Mouse (Mus musculus) liver, adult 2 months (tissue): Measurements from ENCODE around the gene Zzef1. TPM values are rescaled to one million over a fixed set of nuclear protein-coding genes. Genes with fewer than 3 reads are reported as not detected.

Source experiments
- DNase-seq: peaks from one replicate; pipeline ENCODE4 v3.0.0-alpha.2; 2011; ENCODE audit warnings: low read depth, low spot score; ENCODE audit errors: extremely low read depth
- H3K27ac ChIP-seq: fragments of 200-500 bp; replicated peaks from 2 replicates; pipeline ENCODE4 v1.5.1; 2012; ENCODE audit warnings: low read depth, mild to moderate bottlenecking, control low read depth, inconsistent platforms, low read length; ENCODE audit not compliant: insufficient read depth
- H3K27me3 ChIP-seq: fragments of 200-500 bp; 2 replicates; pipeline ENCODE4 v1.6.1; 2012; ENCODE audit warnings: mild to moderate bottlenecking, moderate library complexity, low read length, inconsistent platforms; ENCODE audit not compliant: control insufficient read depth, insufficient read depth
- H3K36me3 ChIP-seq: fragments of 200-500 bp; 2 replicates; pipeline ENCODE4 v1.6.1; 2012; ENCODE audit warnings: low read length, inconsistent platforms; ENCODE audit not compliant: control insufficient read depth, insufficient read depth
- H3K4me1 ChIP-seq: fragments of 200-500 bp; 2 replicates; pipeline ENCODE4 v1.6.1; 2011; ENCODE audit warnings: low read length; ENCODE audit not compliant: control insufficient read depth, insufficient read depth
- H3K4me3 ChIP-seq: fragments of 200-500 bp; 2 replicates; pipeline ENCODE4 v1.5.1; 2011; ENCODE audit warnings: low read depth, mild to moderate bottlenecking, control low read depth, low read length, moderate library complexity; ENCODE audit not compliant: insufficient read depth
- H3K79me2 ChIP-seq: fragments of 200-500 bp; 2 replicates; pipeline ENCODE4 v1.6.1; 2012; ENCODE audit warnings: inconsistent platforms, mild to moderate bottlenecking, low read length, moderate library complexity; ENCODE audit not compliant: control insufficient read depth, insufficient read depth
- H3K9ac ChIP-seq: fragments of 200-500 bp; 2 replicates; pipeline ENCODE4 v1.6.1; 2012; ENCODE audit warnings: low read depth, mild to moderate bottlenecking, control low read depth, inconsistent platforms, low read length
- CTCF ChIP-seq: fragments of 200-500 bp; IDR thresholded peaks from 2 replicates; pipeline ENCODE4 v1.5.1; 2011; ENCODE audit warnings: low read depth, low read length, control low read depth
- POLR2A ChIP-seq: fragments of 200-500 bp; IDR thresholded peaks from 2 replicates; pipeline ENCODE4 v1.6.1; 2011; ENCODE audit warnings: low read length, control low read depth; ENCODE audit not compliant: insufficient read depth; ENCODE audit errors: extremely low read depth
- WGBS: fragments of 180-500 bp; shearing (Covaris S2); methylation state at CpG from one replicate; pipeline ENCODE4 v1.1.7; 2018; 5-methylcytosine and 5-hydroxymethylcytosine counted together
- polyA plus RNA-seq: library from polyadenylated mRNA; depleted of rRNA; stranded (reverse); fragments of >200 nt; gene quantifications from 2 replicates; pipeline ENCODE4 v1.2.3, GENCODE M21; 2012; rRNA removed
- total RNA-seq: library from RNA; depleted of rRNA; stranded (reverse); fragments of >200 nt; gene quantifications from 2 replicates; pipeline ENCODE4 v1.2.3, GENCODE M21; 2014; rRNA removed

Gene Zzef1
- total and polyA plus RNA-seq, 2 experiments: 13.6 to 14.1 TPM

DNA sequence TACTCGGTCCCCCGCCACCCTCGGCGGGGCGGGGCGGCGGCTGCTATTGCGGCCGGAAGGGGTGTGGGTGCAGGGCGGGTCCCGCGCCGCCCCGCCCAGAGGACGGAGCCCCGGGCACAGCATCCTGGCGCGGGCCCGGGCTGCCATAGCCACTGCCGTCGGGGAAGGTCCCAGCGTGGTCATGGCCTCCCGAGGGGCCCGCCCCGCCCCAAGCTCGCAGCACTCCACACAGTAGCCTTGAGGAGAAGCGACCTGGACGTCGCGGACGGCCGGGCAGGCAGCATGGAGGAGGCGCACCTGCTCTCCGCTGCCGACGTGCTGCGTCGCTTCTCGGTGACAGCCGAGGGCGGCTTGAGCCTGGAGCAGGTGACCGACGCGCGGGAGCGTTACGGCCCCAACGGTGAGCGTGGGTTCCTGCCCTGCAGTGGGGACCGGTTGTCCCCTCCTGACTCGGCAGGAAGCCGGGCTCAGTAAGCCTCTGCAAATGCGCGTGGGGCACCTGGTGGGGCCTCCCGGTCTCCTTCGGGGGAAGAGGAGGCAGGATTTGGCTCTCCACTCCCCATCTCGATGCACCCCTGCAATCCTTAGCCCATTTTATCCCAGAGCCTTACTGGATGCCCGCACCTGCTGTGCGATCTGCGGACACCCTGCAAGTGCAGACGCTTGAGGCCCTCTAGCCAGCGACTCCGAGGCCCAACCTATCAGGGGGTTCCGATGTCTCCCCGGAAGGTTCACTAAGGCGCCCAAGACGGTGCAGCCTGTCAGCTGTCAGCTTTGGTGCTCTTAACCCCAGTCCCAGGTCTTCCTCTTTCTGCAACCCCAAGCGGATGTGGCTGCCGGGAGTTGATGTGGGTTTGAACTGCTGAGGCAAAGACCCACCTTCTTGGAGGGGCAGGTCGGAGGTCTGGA, 165.3 kb downstream of the Zzef1 start, which contains the start of gene Atp2a3:
Gene Atp2a3 (plus strand): TSS at position 98 of the 909 bp plus-strand sequence.
- no peak for TF ChIP-seq CTCF
- Histone ChIP-seq H3K9ac (peak within 1 kb of the TSS; percentile 44), H3K4me1 (no peaks in the 10 kb centered on the region), H3K27me3 (peaks cover 11% of the 10 kb centered on the region), H3K4me3 (peak within 1 kb of the TSS; percentile 58), H3K27ac (no peak within 1 kb of the TSS), H3K36me3 (no peaks in the 10 kb centered on the region), H3K79me2 (no peaks in the 10 kb centered on the region)
- no peak for DNase-seq
- WGBS: 6% methylated on average over 70 of the region's 70 CpGs

GRCm38 (mm10) chr11:72962378-72962777, 166.4 kb downstream of the Zzef1 start:
- DNase-seq: no peak
- 85% methylated on average over 2 of the region's 2 CpGs for WGBS
- Histone ChIP-seq H3K79me2 (no peaks in the 10 kb centered on the region), H3K4me1 (no peaks in the 10 kb centered on the region), H3K9ac (no peak overlapping the region), H3K4me3 (no peak overlapping the region), H3K36me3 (no peaks in the 10 kb centered on the region), H3K27me3 (peaks cover 11% of the 10 kb centered on the region), H3K27ac (no peak overlapping the region)
- no peak for TF ChIP-seq CTCF
- TF ChIP-seq POLR2A: no peak

GRCm38 (mm10) chr11:72963058-72963788, 167.2 kb downstream of the Zzef1 start:
- no peaks in the 10 kb centered on the region for H3K36me3 ChIP-seq
- no peak for TF ChIP-seq POLR2A
- no peak for TF ChIP-seq CTCF
- peaks cover 11% of the 10 kb centered on the region for H3K27me3 ChIP-seq
- no peak overlapping the region for H3K9ac ChIP-seq
- no peak for DNase-seq
- no peak overlapping the region for H3K27ac ChIP-seq
- H3K79me2 ChIP-seq: no peaks in the 10 kb centered on the region
- WGBS: 73% methylated on average over 7 of the region's 7 CpGs
- no peaks in the 10 kb centered on the region for H3K4me1 ChIP-seq
- H3K4me3 ChIP-seq: no peak overlapping the region

DNA sequence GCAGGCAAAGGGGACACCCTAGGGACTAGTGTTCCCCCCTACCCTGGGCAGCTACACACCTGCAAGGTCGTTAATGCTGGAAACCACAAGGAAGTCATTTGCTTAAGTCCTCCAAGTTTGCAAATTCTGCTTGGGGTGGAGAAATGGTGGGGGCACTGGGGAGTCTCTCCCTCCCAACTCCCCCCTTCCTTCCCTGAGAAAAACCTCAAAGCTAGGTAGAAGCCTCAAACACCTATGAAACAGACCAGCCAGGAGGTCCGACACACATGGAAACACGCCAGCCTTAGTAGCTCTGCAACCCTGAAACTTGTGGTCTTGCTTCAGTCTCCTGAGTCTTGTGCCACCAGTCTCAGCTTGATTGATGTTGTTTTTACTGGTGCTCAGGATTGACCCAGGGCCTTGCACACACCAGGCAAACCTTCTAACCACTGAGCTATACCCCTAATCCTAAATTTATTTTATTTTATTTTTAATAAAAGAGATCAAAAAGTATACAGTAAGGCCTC, 167.8 kb downstream of the Zzef1 start:
- no peaks in the 10 kb centered on the region for H3K4me1 ChIP-seq
- 80% methylated on average over 3 of the region's 3 CpGs for WGBS
- no peak overlapping the region for H3K4me3 ChIP-seq
- no peaks in the 10 kb centered on the region for H3K79me2 ChIP-seq
- no peak overlapping the region for H3K9ac ChIP-seq
- peaks cover 11% of the 10 kb centered on the region for H3K27me3 ChIP-seq
- no peak for TF ChIP-seq POLR2A
- no peak for TF ChIP-seq CTCF
- no peak overlapping the region for H3K27ac ChIP-seq
- no peak for DNase-seq
- no peaks in the 10 kb centered on the region for H3K36me3 ChIP-seq

DNA sequence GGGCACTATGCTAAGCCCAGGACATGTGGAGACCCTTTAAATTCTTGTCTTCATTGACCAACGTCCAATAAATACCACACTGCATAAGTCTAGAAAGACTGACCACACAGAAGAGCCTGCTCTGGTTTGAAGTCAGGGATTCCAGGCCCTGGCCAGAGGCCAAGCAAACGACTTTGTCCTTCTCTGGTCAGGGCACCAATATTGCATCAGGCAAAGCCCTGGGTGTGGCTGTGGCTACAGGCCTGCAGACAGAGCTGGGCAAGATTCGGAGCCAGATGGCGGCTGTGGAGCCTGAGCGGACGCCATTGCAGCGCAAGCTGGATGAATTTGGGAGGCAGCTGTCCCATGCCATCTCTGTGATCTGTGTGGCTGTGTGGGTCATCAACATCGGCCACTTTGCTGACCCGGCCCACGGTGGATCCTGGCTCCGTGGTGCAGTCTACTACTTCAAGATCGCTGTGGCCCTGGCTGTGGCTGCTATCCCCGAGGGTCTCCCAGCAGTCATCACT, 179.0 kb downstream of the Zzef1 start:
- DNase-seq: no peak
- no peaks in the 10 kb centered on the region for H3K4me1 ChIP-seq
- no peak overlapping the region for H3K27ac ChIP-seq
- H3K9ac ChIP-seq: no peak overlapping the region
- 77% methylated on average over 13 of the region's 13 CpGs for WGBS
- H3K79me2 ChIP-seq: no peaks in the 10 kb centered on the region
- H3K4me3 ChIP-seq: no peak overlapping the region
- no peaks in the 10 kb centered on the region for H3K27me3 ChIP-seq
- no peak for TF ChIP-seq CTCF
- TF ChIP-seq POLR2A: no peak
- no peaks in the 10 kb centered on the region for H3K36me3 ChIP-seq

Other genes with a start within 250 kb of the Zzef1 start
- gene Spns3, start 245.7 kb upstream of the Zzef1 start, total RNA-seq: under 0.01 and 0.13 TPM in 2 replicates
- 0.06 and 0.25 TPM in 2 replicates for gene Spns3, start 245.7 kb upstream of the Zzef1 start, polyA plus RNA-seq
- gene Ube2g1, start 188.9 kb upstream of the Zzef1 start, total RNA-seq: 22.4 and 26.6 TPM in 2 replicates
- gene Ube2g1, start 188.9 kb upstream of the Zzef1 start, polyA plus RNA-seq: 8.2 and 9.3 TPM in 2 replicates
- 20.7 and 20.8 TPM in 2 replicates for gene Ankfy1, start 106.2 kb upstream of the Zzef1 start, total RNA-seq
- 10.3 and 12.3 TPM in 2 replicates for gene Ankfy1, start 106.2 kb upstream of the Zzef1 start, polyA plus RNA-seq
- 9.7 and 11.1 TPM in 2 replicates for gene Cyb5d2, start 84 bp upstream of the Zzef1 start, total RNA-seq
- 9.8 and 12.4 TPM in 2 replicates for gene Cyb5d2, start 84 bp upstream of the Zzef1 start, polyA plus RNA-seq
- gene Atp2a3, start 164.9 kb downstream of the Zzef1 start, total RNA-seq: 0.46 and 1.3 TPM in 2 replicates
- 1.8 and 2.8 TPM in 2 replicates for gene Atp2a3, start 164.9 kb downstream of the Zzef1 start, polyA plus RNA-seq
- gene P2rx1, start 202.9 kb downstream of the Zzef1 start, total RNA-seq: 0.28 and 0.34 TPM in 2 replicates
- gene P2rx1, start 202.9 kb downstream of the Zzef1 start, polyA plus RNA-seq: 0.11 and 0.12 TPM in 2 replicates
- 0.28 and 0.54 TPM in 2 replicates for gene Camkk1, start 222.8 kb downstream of the Zzef1 start, total RNA-seq
- gene Camkk1, start 222.8 kb downstream of the Zzef1 start, polyA plus RNA-seq: 0.12 and 0.24 TPM in 2 replicates